Mouse (Mus musculus) liver, adult 2 months (tissue): ENCODE data around the gene Sh2d3c. TPM values are rescaled to one million over a fixed set of nuclear protein-coding genes. Genes with fewer than 3 reads are reported as not detected.

Source experiments
- DNase-seq: peaks from one replicate; pipeline ENCODE4 v3.0.0-alpha.2; 2011; ENCODE audit warnings: low read depth, low spot score; ENCODE audit errors: extremely low read depth
- H3K27ac ChIP-seq: fragments of 200-500 bp; replicated peaks from 2 replicates; pipeline ENCODE4 v1.5.1; 2012; ENCODE audit warnings: low read depth, mild to moderate bottlenecking, control low read depth, inconsistent platforms, low read length; ENCODE audit not compliant: insufficient read depth
- H3K27me3 ChIP-seq: fragments of 200-500 bp; 2 replicates; pipeline ENCODE4 v1.6.1; 2012; ENCODE audit warnings: mild to moderate bottlenecking, moderate library complexity, low read length, inconsistent platforms; ENCODE audit not compliant: control insufficient read depth, insufficient read depth
- H3K36me3 ChIP-seq: fragments of 200-500 bp; 2 replicates; pipeline ENCODE4 v1.6.1; 2012; ENCODE audit warnings: low read length, inconsistent platforms; ENCODE audit not compliant: control insufficient read depth, insufficient read depth
- H3K4me1 ChIP-seq: fragments of 200-500 bp; 2 replicates; pipeline ENCODE4 v1.6.1; 2011; ENCODE audit warnings: low read length; ENCODE audit not compliant: control insufficient read depth, insufficient read depth
- H3K4me3 ChIP-seq: fragments of 200-500 bp; 2 replicates; pipeline ENCODE4 v1.5.1; 2011; ENCODE audit warnings: low read depth, mild to moderate bottlenecking, control low read depth, low read length, moderate library complexity; ENCODE audit not compliant: insufficient read depth
- H3K79me2 ChIP-seq: fragments of 200-500 bp; 2 replicates; pipeline ENCODE4 v1.6.1; 2012; ENCODE audit warnings: inconsistent platforms, mild to moderate bottlenecking, low read length, moderate library complexity; ENCODE audit not compliant: control insufficient read depth, insufficient read depth
- H3K9ac ChIP-seq: fragments of 200-500 bp; 2 replicates; pipeline ENCODE4 v1.6.1; 2012; ENCODE audit warnings: low read depth, mild to moderate bottlenecking, control low read depth, inconsistent platforms, low read length
- CTCF ChIP-seq: fragments of 200-500 bp; IDR thresholded peaks from 2 replicates; pipeline ENCODE4 v1.5.1; 2011; ENCODE audit warnings: low read depth, low read length, control low read depth
- POLR2A ChIP-seq: fragments of 200-500 bp; IDR thresholded peaks from 2 replicates; pipeline ENCODE4 v1.6.1; 2011; ENCODE audit warnings: low read length, control low read depth; ENCODE audit not compliant: insufficient read depth; ENCODE audit errors: extremely low read depth
- WGBS: fragments of 180-500 bp; shearing (Covaris S2); methylation state at CpG from one replicate; pipeline ENCODE4 v1.1.7; 2018; 5-methylcytosine and 5-hydroxymethylcytosine counted together
- polyA plus RNA-seq: library from polyadenylated mRNA; depleted of rRNA; stranded (reverse); fragments of >200 nt; gene quantifications from 2 replicates; pipeline ENCODE4 v1.2.3, GENCODE M21; 2012
- total RNA-seq: library from RNA; depleted of rRNA; stranded (reverse); fragments of >200 nt; gene quantifications from 2 replicates; pipeline ENCODE4 v1.2.3, GENCODE M21; 2014

The Sh2d3c gene
- total and polyA plus RNA-seq, 2 experiments = 2.2 to 10.4 TPM

- Histone ChIP-seq H3K79me2 (no peaks in the 10 kb centered on the region), H3K9ac (peak within 1 kb of the TSS; percentile 41), H3K4me1 (peaks cover 5% of the 10 kb centered on the region), H3K27me3 (no peaks in the 10 kb centered on the region), H3K4me3 (peak within 1 kb of the TSS; percentile 59), H3K36me3 (no peaks in the 10 kb centered on the region), H3K27ac (peak within 1 kb of the TSS; percentile 51)
- WGBS = under 1% methylated on average over 46 of the region's 46 CpGs
- peak; percentile 88 for DNase-seq
- TF ChIP-seq CTCF = no peak
- no peak for TF ChIP-seq POLR2A
These were observed 54.7 kb downstream of the Sh2d3c start, which contains the start of the genes Ttc16 and Ptrh1 for GRCm38 (mm10) chr2:32775359-32776074. Gene Ttc16 (minus strand): TSS chr2:32775633. Gene Ptrh1 (plus strand): TSS chr2:32775786.

GRCm38 (mm10) chr2:32776192-32776591, 55.3 kb downstream of the Sh2d3c start:
- no peak overlapping the region for H3K4me3 ChIP-seq
- no peaks in the 10 kb centered on the region for H3K27me3 ChIP-seq
- TF ChIP-seq CTCF (no peak), POLR2A (no peak)
- H3K4me1 ChIP-seq = peaks cover 5% of the 10 kb centered on the region
- no peak for DNase-seq
- WGBS = 50% methylated on average over 22 of the region's 22 CpGs
- H3K36me3 ChIP-seq = no peaks in the 10 kb centered on the region
- H3K27ac ChIP-seq = no peak overlapping the region
- no peaks in the 10 kb centered on the region for H3K79me2 ChIP-seq
- H3K9ac ChIP-seq = no peak overlapping the region

GRCm38 (mm10) chr2:32778081-32778480, 57.2 kb downstream of the Sh2d3c start:
- Histone ChIP-seq H3K4me1 (no peaks in the 10 kb centered on the region), H3K27me3 (no peaks in the 10 kb centered on the region), H3K9ac (no peak overlapping the region), H3K27ac (no peak overlapping the region), H3K79me2 (no peaks in the 10 kb centered on the region), H3K4me3 (no peak overlapping the region), H3K36me3 (no peaks in the 10 kb centered on the region)
- TF ChIP-seq CTCF (no peak), POLR2A (no peak)
- DNase-seq = no peak
- 91% methylated on average over 6 of the region's 6 CpGs for WGBS

GRCm38 (mm10) chr2:32779131-32779530, 58.3 kb downstream of the Sh2d3c start:
- Histone ChIP-seq H3K27me3 (no peaks in the 10 kb centered on the region), H3K4me3 (no peak overlapping the region), H3K4me1 (no peaks in the 10 kb centered on the region), H3K9ac (no peak overlapping the region), H3K27ac (no peak overlapping the region), H3K36me3 (no peaks in the 10 kb centered on the region), H3K79me2 (no peaks in the 10 kb centered on the region)
- peak; percentile 17 for DNase-seq
- 20% methylated on average over 8 of the region's 8 CpGs for WGBS
- TF ChIP-seq POLR2A (no peak), CTCF (peak; percentile 88)

- no peaks in the 10 kb centered on the region for H3K4me1 ChIP-seq
- WGBS = 92% methylated on average over 6 of the region's 6 CpGs
- H3K27ac ChIP-seq = no peak overlapping the region
- H3K79me2 ChIP-seq = no peaks in the 10 kb centered on the region
- TF ChIP-seq CTCF (no peak), POLR2A (no peak)
- no peak for DNase-seq
- H3K36me3 ChIP-seq = no peaks in the 10 kb centered on the region
- no peaks in the 10 kb centered on the region for H3K27me3 ChIP-seq
- no peak overlapping the region for H3K4me3 ChIP-seq
- no peak overlapping the region for H3K9ac ChIP-seq
These were observed 58.9 kb downstream of the Sh2d3c start for GRCm38 (mm10) chr2:32779714-32780113.

GRCm38 (mm10) chr2:32781710-32782109, 60.9 kb downstream of the Sh2d3c start:
- no peak overlapping the region for H3K9ac ChIP-seq
- no peaks in the 10 kb centered on the region for H3K79me2 ChIP-seq
- TF ChIP-seq POLR2A = no peak
- TF ChIP-seq CTCF = no peak
- H3K36me3 ChIP-seq = no peaks in the 10 kb centered on the region
- 87% methylated on average over 6 of the region's 6 CpGs for WGBS
- H3K4me1 ChIP-seq = no peaks in the 10 kb centered on the region
- H3K27me3 ChIP-seq = no peaks in the 10 kb centered on the region
- no peak for DNase-seq
- no peak overlapping the region for H3K27ac ChIP-seq
- H3K4me3 ChIP-seq = no peak overlapping the region
